Mouse (Mus musculus) small intestine, adult 2 months (tissue): ENCODE results near the gene Gcnt7.

Experiments
- CTCF ChIP-seq: fragments of 200-500 bp; IDR thresholded peaks from 2 replicates; pipeline ENCODE4 v1.5.1; 2012; ENCODE audit warnings: low read depth, mild to moderate bottlenecking, control low read depth, inconsistent platforms, low read length, moderate library complexity, mixed read lengths; ENCODE audit not compliant: insufficient replicate concordance, insufficient read length; ENCODE audit errors: extremely low read depth
- POLR2A ChIP-seq: fragments of 200-500 bp; IDR thresholded peaks from 2 replicates; pipeline ENCODE4 v1.6.1; 2012; ENCODE audit warnings: low read depth, mild to moderate bottlenecking, control low read depth, inconsistent platforms, low read length, moderate library complexity

- TF ChIP-seq POLR2A (no peak), CTCF (no peak)
Measured at GRCm38 (mm10) chr2:172468346-172468819, 10.0 kb upstream of the Gcnt7 start.
